Mouse (Mus musculus) small intestine, adult 2 months (tissue): ENCODE data around the gene Zdhhc13. TPM values are rescaled to one million over a fixed set of nuclear protein-coding genes. Genes with fewer than 3 reads are reported as not detected.

Experiments used
- H3K27ac ChIP-seq: fragments of 200-500 bp; 2 replicates; pipeline ENCODE4 v1.5.1; 2012; ENCODE audit warnings: low read depth, low read length, control low read depth, inconsistent platforms; ENCODE audit not compliant: insufficient read depth
- H3K27me3 ChIP-seq: fragments of 200-500 bp; 2 replicates; pipeline ENCODE4 v1.6.1; 2012; ENCODE audit warnings: mild to moderate bottlenecking, moderate library complexity, low read length, inconsistent platforms; ENCODE audit not compliant: control insufficient read depth, insufficient read depth
- H3K36me3 ChIP-seq: fragments of 200-500 bp; 2 replicates; pipeline ENCODE4 v1.6.1; 2012; ENCODE audit warnings: mild to moderate bottlenecking, low read length, control low read depth, inconsistent platforms; ENCODE audit not compliant: control insufficient read depth, insufficient read depth
- H3K4me1 ChIP-seq: fragments of 200-500 bp; 2 replicates; pipeline ENCODE4 v1.6.1; 2012; ENCODE audit warnings: low read length, inconsistent platforms, mixed read lengths; ENCODE audit not compliant: control insufficient read depth, insufficient read depth, insufficient read length
- H3K4me3 ChIP-seq: fragments of 200-500 bp; 2 replicates; pipeline ENCODE4 v1.5.1; 2012; ENCODE audit warnings: low read depth, mild to moderate bottlenecking, control low read depth, inconsistent platforms, low read length, moderate library complexity
- CTCF ChIP-seq: fragments of 200-500 bp; IDR thresholded peaks from 2 replicates; pipeline ENCODE4 v1.5.1; 2012; ENCODE audit warnings: low read depth, mild to moderate bottlenecking, control low read depth, inconsistent platforms, low read length, moderate library complexity, mixed read lengths; ENCODE audit not compliant: insufficient replicate concordance, insufficient read length; ENCODE audit errors: extremely low read depth
- POLR2A ChIP-seq: fragments of 200-500 bp; IDR thresholded peaks from 2 replicates; pipeline ENCODE4 v1.6.1; 2012; ENCODE audit warnings: low read depth, mild to moderate bottlenecking, control low read depth, inconsistent platforms, low read length, moderate library complexity
- WGBS: fragments of 180-500 bp; shearing (Covaris S2); methylation state at CpG from one replicate; pipeline ENCODE4 v1.1.7; 2018; 5-methylcytosine and 5-hydroxymethylcytosine counted together
- polyA plus RNA-seq: library from polyadenylated mRNA; depleted of rRNA; stranded (reverse); fragments of >200 nt; gene quantifications from 2 replicates; pipeline ENCODE4 v1.2.3, GENCODE M21; 2012

The Zdhhc13 gene
- polyA plus RNA-seq, 1 experiment: 6.8 TPM

GRCm38 (mm10) chr7:48810652-48811051, 21.8 kb downstream of the Zdhhc13 start:
- Histone ChIP-seq H3K4me3 (no peak overlapping the region), H3K27me3 (no peaks in the 10 kb centered on the region), H3K27ac (no peak overlapping the region), H3K4me1 (peaks cover 9% of the 10 kb centered on the region; the same call in 1 of the 2 replicates), H3K36me3 (peaks cover 46% of the 10 kb centered on the region)
- WGBS: 77% methylated on average over 1 of the region's 1 CpGs
- no peak for TF ChIP-seq CTCF
- TF ChIP-seq POLR2A: no peak

- Histone ChIP-seq H3K36me3 (peaks cover 39% of the 10 kb centered on the region), H3K4me1 (peaks cover 11% of the 10 kb centered on the region; the same call in 1 of the 2 replicates), H3K27me3 (no peaks in the 10 kb centered on the region), H3K27ac (peak overlapping the region; percentile 59; the same call in 1 of the 2 replicates), H3K4me3 (no peak overlapping the region)
- TF ChIP-seq POLR2A (no peak), CTCF (no peak)
Measured at GRCm38 (mm10) chr7:48812358-48812757, 23.6 kb downstream of the Zdhhc13 start.

GRCm38 (mm10) chr7:48813594-48813993, 24.8 kb downstream of the Zdhhc13 start:
- Histone ChIP-seq H3K27ac (peak overlapping the region; percentile 65; the same call in 1 of the 2 replicates), H3K36me3 (peaks cover 38% of the 10 kb centered on the region), H3K27me3 (no peaks in the 10 kb centered on the region), H3K4me1 (peaks cover 11% of the 10 kb centered on the region; the same call in 1 of the 2 replicates), H3K4me3 (no peak overlapping the region)
- TF ChIP-seq POLR2A (no peak), CTCF (no peak)
- 35% methylated on average over 1 of the region's 1 CpGs for WGBS

GRCm38 (mm10) chr7:48821654-48822053, 32.9 kb downstream of the Zdhhc13 start:
- Histone ChIP-seq H3K27me3 (no peaks in the 10 kb centered on the region), H3K4me3 (no peak overlapping the region), H3K27ac (peak overlapping the region; percentile 55), H3K36me3 (peaks cover 71% of the 10 kb centered on the region), H3K4me1 (peaks cover 8% of the 10 kb centered on the region; the same call in 1 of the 2 replicates)
- 33% methylated on average over 5 of the region's 5 CpGs for WGBS
- TF ChIP-seq POLR2A: no peak
- no peak for TF ChIP-seq CTCF

GRCm38 (mm10) chr7:48823621-48824020, 34.8 kb downstream of the Zdhhc13 start:
- H3K36me3 ChIP-seq: peaks cover 72% of the 10 kb centered on the region
- no peak overlapping the region for H3K4me3 ChIP-seq
- WGBS: 82% methylated on average over 3 of the region's 3 CpGs
- peaks cover 7% of the 10 kb centered on the region; the same call in 1 of the 2 replicates for H3K4me1 ChIP-seq
- no peaks in the 10 kb centered on the region for H3K27me3 ChIP-seq
- no peak for TF ChIP-seq POLR2A
- TF ChIP-seq CTCF: no peak
- no peak overlapping the region for H3K27ac ChIP-seq

GRCm38 (mm10) chr7:48824671-48825070, 35.9 kb downstream of the Zdhhc13 start:
- H3K27me3 ChIP-seq: no peaks in the 10 kb centered on the region
- 75% methylated on average over 1 of the region's 1 CpGs for WGBS
- no peak overlapping the region for H3K4me3 ChIP-seq
- no peak overlapping the region for H3K27ac ChIP-seq
- H3K36me3 ChIP-seq: peaks cover 63% of the 10 kb centered on the region
- TF ChIP-seq CTCF: no peak
- TF ChIP-seq POLR2A: no peak
- peaks cover 7% of the 10 kb centered on the region; the same call in 1 of the 2 replicates for H3K4me1 ChIP-seq

GRCm38 (mm10) chr7:48825170-48825569, 36.4 kb downstream of the Zdhhc13 start:
- 93% methylated on average over 6 of the region's 6 CpGs for WGBS
- no peaks in the 10 kb centered on the region for H3K27me3 ChIP-seq

More at GRCm38 (mm10) chr7:48825170-48825569, 36.4 kb downstream of the Zdhhc13 start:
- Histone ChIP-seq H3K36me3 (peaks cover 58% of the 10 kb centered on the region), H3K27ac (no peak overlapping the region), H3K4me3 (no peak overlapping the region), H3K4me1 (peaks cover 7% of the 10 kb centered on the region; the same call in 1 of the 2 replicates)
- no peak for TF ChIP-seq CTCF
- TF ChIP-seq POLR2A: no peak
